Mouse (Mus musculus) lung, embryonic 14.5 days (tissue): ENCODE data around the gene Unc5cl. TPM values are rescaled to one million over a fixed set of nuclear protein-coding genes. Genes with fewer than 3 reads are reported as not detected.

Source experiments
- ATAC-seq: fragments of 200-750 bp; cut with Nextera tagmentation; 2 replicates; pipeline ENCODE4 v1.8.0; 2017; ENCODE audit warnings: mild to moderate bottlenecking, moderate TSS enrichment, moderate library complexity; ENCODE audit not compliant: insufficient read depth
- DNase-seq: peaks from one replicate; pipeline ENCODE4 v3.0.0-alpha.2; 2015
- H3K27ac ChIP-seq: fragments of 300-500 bp; sonication (generic); 2 replicates; pipeline ENCODE4 v1.5.1; 2014; ENCODE audit warnings: low read depth, mild to moderate bottlenecking, moderate library complexity
- H3K27me3 ChIP-seq: fragments of 300-500 bp; sonication (generic); 2 replicates; pipeline ENCODE4 v1.6.1; 2014; ENCODE audit warnings: low read length, control low read depth; ENCODE audit not compliant: insufficient read depth
- H3K36me3 ChIP-seq: fragments of 300-500 bp; sonication (generic); 2 replicates; pipeline ENCODE4 v1.6.1; 2014; ENCODE audit warnings: control low read depth; ENCODE audit not compliant: insufficient read depth
- H3K4me1 ChIP-seq: fragments of 300-500 bp; sonication (generic); 2 replicates; pipeline ENCODE4 v1.6.1; 2014; ENCODE audit warnings: antibody characterized with exemption, control low read depth; ENCODE audit not compliant: insufficient read depth
- H3K4me2 ChIP-seq: fragments of 300-500 bp; sonication (generic); 2 replicates; pipeline ENCODE4 v1.6.1; 2014; ENCODE audit warnings: mild to moderate bottlenecking
- H3K4me3 ChIP-seq: fragments of 300-500 bp; sonication (generic); 2 replicates; pipeline ENCODE4 v1.5.1; 2014; ENCODE audit warnings: low read depth, low read length
- H3K9ac ChIP-seq: fragments of 300-500 bp; sonication (generic); 2 replicates; pipeline ENCODE4 v1.6.1; 2014
- H3K9me3 ChIP-seq: fragments of 300-500 bp; sonication (generic); 2 replicates; pipeline ENCODE4 v1.6.1; 2016; ENCODE audit warnings: low read depth, low read length, control low read depth
- CTCF ChIP-seq: IDR thresholded peaks from 2 replicates; pipeline ENCODE4 v1.5.1; 2016; ENCODE audit warnings: antibody characterized with exemption, low read depth
- WGBS: fragments of 180-500 bp; shearing (Covaris S2); extraction: QIAGEN DNeasy Blood & Tissue Kit; methylation state at CpG from one replicate; pipeline ENCODE4 v1.1.7; 2014; 5-methylcytosine and 5-hydroxymethylcytosine counted together
- polyA plus RNA-seq: library from polyadenylated mRNA; unstranded; fragments of >200 nt; fragmentation: Nextera tagmentation; extraction: Ambion mirVana; gene quantifications from 2 replicates; pipeline ENCODE4 v1.2.1, GENCODE M21; 2014

Unc5cl gene
- polyA plus RNA-seq, 1 experiment from 2014 or later = 1.5 TPM

DNA sequence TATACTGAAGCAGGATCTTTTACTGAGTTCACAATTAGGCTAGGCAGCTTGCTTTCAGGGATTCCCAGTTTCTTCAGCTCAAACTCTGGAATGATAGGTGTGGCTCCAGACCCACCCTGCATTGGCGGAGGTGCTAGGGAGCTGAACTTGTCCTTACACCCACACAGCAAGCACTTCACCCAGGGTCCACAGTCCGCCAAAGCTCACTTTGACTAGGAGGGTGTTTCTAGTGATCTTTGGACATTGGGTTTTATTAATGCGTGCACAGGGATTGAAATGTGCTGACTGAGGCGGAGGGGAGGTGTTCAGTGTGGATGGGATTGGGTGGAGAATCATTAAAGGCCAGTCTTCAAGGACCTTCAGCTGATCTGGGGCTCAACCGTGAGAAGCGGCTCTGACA is 93.0 kb downstream of the Unc5cl start:
- no peak for TF ChIP-seq CTCF
- H3K4me2 ChIP-seq = no peak overlapping the region
- no peaks in the 10 kb centered on the region; the same call in 1 of the 2 replicates for H3K4me1 ChIP-seq
- WGBS = 82% methylated on average over 6 of the region's 6 CpGs
- no peak overlapping the region for H3K27ac ChIP-seq
- no peak overlapping the region for H3K9ac ChIP-seq
- no peak overlapping the region for H3K4me3 ChIP-seq
- no peaks in the 10 kb centered on the region for H3K27me3 ChIP-seq
- ATAC-seq (no peak), DNase-seq (no peak)
- H3K36me3 ChIP-seq = no peaks in the 10 kb centered on the region
- H3K9me3 ChIP-seq = no peaks in the 10 kb centered on the region

- ATAC-seq (no peak), DNase-seq (no peak)
- Histone ChIP-seq H3K4me3 (no peak overlapping the region), H3K27ac (no peak overlapping the region), H3K36me3 (no peaks in the 10 kb centered on the region), H3K9ac (no peak overlapping the region), H3K27me3 (no peaks in the 10 kb centered on the region), H3K9me3 (no peaks in the 10 kb centered on the region), H3K4me1 (no peaks in the 10 kb centered on the region), H3K4me2 (no peak overlapping the region)
- WGBS = 83% methylated on average over 4 of the region's 4 CpGs
- no peak for TF ChIP-seq CTCF
Observed at GRCm38 (mm10) chr17:48551788-48552531, 97.3 kb downstream of the Unc5cl start.

DNA sequence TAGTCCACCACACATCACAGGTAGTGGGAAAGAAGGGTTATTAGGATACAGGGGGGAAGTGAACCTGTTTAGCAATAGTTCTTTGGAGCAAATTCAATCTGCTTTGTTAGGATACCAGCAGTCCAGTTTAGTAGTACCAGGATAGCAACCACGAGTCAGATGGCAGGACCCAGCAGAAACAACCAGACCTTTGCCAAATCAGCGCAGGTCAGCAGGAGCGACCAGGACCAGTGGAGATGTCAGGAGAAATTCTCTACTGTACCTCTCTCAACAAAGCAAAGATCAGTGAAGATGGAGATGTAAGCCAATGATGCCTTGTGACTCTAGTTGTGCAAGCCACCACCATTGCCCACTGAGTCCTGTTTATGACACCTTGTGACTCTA is 97.8 kb downstream of the Unc5cl start:
- TF ChIP-seq CTCF = no peak
- no peak overlapping the region for H3K4me2 ChIP-seq
- H3K4me1 ChIP-seq = no peaks in the 10 kb centered on the region
- H3K4me3 ChIP-seq = no peak overlapping the region
- no peaks in the 10 kb centered on the region for H3K27me3 ChIP-seq
- no peaks in the 10 kb centered on the region for H3K9me3 ChIP-seq
- WGBS = 82% methylated on average over 3 of the region's 3 CpGs
- ATAC-seq = no peak
- no peak overlapping the region for H3K9ac ChIP-seq
- no peak overlapping the region for H3K27ac ChIP-seq
- no peaks in the 10 kb centered on the region for H3K36me3 ChIP-seq
- no peak for DNase-seq

- H3K4me2 ChIP-seq = no peak overlapping the region
Observed at GRCm38 (mm10) chr17:48556223-48556962, 101.7 kb downstream of the Unc5cl start.

GRCm38 (mm10) chr17:48557823-48558715 is 103.4 kb downstream of the Unc5cl start:
- DNase-seq (no peak), ATAC-seq (no peak)
- TF ChIP-seq CTCF = no peak
- WGBS = 82% methylated on average over 7 of the region's 7 CpGs
- Histone ChIP-seq H3K9me3 (no peaks in the 10 kb centered on the region), H3K27ac (no peak overlapping the region), H3K36me3 (no peaks in the 10 kb centered on the region), H3K9ac (no peak overlapping the region), H3K4me2 (no peak overlapping the region), H3K4me3 (no peak overlapping the region), H3K27me3 (no peaks in the 10 kb centered on the region), H3K4me1 (no peaks in the 10 kb centered on the region)

More at GRCm38 (mm10) chr17:48556223-48556962, 101.7 kb downstream of the Unc5cl start:
- H3K9me3 ChIP-seq = no peaks in the 10 kb centered on the region
- 25% methylated on average over 9 of the region's 9 CpGs for WGBS
- no peak overlapping the region for H3K4me3 ChIP-seq
- no peaks in the 10 kb centered on the region for H3K4me1 ChIP-seq
- H3K27me3 ChIP-seq = no peaks in the 10 kb centered on the region
- DNase-seq (no peak), ATAC-seq (no peak)
- TF ChIP-seq CTCF = no peak
- H3K27ac ChIP-seq = no peak overlapping the region
- no peaks in the 10 kb centered on the region for H3K36me3 ChIP-seq
- no peak overlapping the region for H3K9ac ChIP-seq

DNA sequence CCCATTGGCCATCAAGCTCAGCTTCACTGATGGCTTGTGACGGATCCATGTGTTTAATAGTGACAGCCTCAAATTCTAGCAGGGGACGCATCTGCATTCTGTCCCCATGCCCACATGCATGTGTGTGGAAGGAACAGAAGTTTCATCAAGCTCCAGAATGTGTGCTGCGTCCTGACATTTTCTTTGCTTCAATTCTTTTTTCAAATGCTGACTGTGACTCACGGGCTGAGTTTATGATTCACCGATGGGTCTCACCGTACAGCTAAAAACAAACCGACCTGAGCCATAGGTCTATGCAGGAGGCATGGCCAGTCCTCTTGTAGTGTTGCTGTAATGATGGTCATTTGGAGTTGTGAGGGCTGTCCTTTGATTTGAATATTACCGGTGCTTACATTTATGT is 110.2 kb downstream of the Unc5cl start:
- no peak overlapping the region for H3K27ac ChIP-seq
- no peak for TF ChIP-seq CTCF
- no peak overlapping the region for H3K4me3 ChIP-seq
- no peaks in the 10 kb centered on the region for H3K36me3 ChIP-seq
- no peaks in the 10 kb centered on the region for H3K9me3 ChIP-seq
- H3K4me2 ChIP-seq = no peak overlapping the region
- DNase-seq (no peak), ATAC-seq (no peak)
- H3K4me1 ChIP-seq = 0 out of 2 replicates have a peak, but pooled peaks cover 2% of the 10 kb centered on the region
- no peaks in the 10 kb centered on the region for H3K27me3 ChIP-seq
- no peak overlapping the region for H3K9ac ChIP-seq
- 87% methylated on average over 8 of the region's 8 CpGs for WGBS
